Mouse (Mus musculus): Measurements from ENCODE around the gene Actg2.

The Actg2 gene

DNA sequence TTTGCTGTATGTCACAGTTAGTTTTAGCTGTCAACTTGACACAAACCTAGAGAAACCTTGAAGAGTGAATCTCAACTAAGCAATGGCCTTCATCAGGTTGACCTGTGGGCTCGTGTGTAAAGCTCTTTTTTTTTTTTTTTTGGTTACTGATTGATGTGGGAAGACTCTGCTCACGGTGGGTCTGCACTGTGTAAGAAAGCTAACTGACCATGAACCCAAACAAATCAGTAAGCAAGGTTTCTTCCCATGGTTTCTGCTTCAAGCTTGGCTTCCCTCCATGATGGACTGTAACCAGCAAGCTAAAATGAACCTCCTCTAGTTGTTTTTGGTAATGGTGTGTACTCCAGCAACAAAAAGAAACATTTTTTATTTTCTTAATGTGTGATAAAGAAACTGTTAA lies 56.9 kb downstream of the Actg2 start:
- DNase-seq (ENCODE audit: low spot score in 2 of 2): no peak

DNA sequence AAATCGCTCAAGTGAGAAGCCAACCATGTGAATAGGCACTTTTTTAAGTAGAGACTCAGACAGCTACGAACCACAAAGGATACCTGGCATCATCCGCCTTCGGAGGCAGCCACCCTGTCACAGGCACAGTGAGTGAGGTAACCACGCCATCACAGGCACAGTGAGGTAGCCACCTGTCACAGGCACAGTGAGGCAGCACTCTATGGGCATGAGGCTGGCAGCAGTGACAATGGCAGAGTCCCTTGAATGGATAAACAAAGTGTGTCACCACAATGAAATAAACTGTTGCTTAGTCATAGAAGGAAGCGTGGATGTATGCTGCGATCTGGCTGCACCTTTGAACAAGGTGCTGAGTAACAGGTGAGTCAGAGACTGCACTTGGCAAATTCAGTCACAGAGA lies 57.4 kb downstream of the Actg2 start:
- no peak for DNase-seq (ENCODE audit: low spot score in 2 of 2)

DNA sequence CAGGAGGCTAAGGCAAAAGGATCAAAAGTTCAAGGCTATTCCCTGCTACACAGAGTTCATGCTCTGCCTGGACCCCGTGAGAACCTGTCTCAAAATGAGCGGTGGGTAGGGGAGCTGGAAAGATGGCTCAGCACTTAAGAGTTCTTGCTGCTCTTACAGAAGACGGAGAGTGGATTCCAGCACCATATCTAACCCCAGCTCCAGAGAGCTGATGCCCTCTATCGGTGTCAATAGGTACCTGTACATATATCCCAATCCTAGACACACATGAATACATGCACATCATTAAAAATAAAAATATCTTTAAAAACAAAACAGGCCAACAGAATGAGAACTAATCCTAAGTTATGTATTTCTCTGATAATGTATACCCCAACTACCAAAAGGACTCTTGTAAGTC lies 57.8 kb downstream of the Actg2 start:
- no peak for DNase-seq (ENCODE audit: low spot score in 2 of 2)

DNA sequence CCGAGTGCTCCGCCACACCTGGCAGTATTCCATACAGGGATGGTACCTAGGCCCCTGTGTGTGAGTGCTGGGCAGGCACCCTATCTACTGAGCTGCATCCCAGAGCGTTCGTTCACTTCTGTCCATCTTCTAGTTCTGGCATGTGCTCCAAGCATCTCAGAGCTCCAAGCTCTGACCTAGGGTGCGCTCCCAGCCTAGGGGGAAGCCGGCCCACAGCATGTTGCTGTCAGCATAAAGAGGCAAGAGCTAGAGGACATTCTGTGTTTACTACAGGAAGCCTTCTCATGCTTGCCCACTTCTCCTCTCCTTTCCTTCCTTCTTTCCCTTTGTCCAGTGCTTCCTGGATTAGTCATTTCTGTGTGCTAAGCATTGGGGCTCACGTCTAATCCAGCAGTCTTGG lies 60.6 kb downstream of the Actg2 start:
- no peak for DNase-seq (ENCODE audit: low spot score in 2 of 2)

DNA sequence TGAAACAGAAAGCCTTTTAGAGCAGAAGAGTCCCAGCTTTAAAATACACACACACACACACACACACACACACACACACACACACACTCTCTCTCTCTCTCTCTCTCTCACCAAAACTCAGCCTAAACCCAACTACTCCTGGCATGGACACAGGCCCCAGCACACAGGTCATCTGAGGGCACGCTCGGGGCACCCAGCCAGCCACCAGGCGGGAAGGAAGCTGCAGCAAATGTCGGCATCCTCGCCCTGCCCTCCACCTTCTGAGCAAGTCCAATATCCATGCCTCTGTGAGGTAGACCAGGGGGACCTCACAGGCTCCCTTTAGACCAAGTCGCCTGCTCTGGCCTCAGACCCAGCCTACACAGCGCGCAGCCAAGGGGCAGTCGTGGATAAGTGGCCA lies 62.8 kb downstream of the Actg2 start:
- DNase-seq (ENCODE audit: low spot score in 2 of 2): no peak

DNA sequence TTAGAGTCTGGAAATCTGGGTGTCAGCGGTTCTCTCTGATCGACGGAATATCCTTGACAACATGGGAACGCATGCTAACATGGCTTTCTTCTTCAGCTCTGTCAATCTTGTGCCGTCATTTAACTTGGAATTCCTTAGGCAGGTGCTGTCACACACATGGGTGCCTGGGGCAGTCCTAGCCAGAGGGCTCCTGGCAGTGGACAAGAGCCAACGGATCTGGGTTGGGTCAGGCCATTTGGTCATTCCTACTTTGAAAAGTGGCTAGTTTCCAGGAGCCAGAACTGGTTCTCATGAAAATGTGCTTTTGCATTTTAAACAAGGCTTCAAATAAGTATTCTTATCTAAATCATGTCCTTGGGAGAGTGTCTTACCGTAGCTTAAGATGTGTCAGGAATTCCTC lies 64.3 kb downstream of the Actg2 start:
- DNase-seq (ENCODE audit: low spot score in 2 of 2): no peak

DNA sequence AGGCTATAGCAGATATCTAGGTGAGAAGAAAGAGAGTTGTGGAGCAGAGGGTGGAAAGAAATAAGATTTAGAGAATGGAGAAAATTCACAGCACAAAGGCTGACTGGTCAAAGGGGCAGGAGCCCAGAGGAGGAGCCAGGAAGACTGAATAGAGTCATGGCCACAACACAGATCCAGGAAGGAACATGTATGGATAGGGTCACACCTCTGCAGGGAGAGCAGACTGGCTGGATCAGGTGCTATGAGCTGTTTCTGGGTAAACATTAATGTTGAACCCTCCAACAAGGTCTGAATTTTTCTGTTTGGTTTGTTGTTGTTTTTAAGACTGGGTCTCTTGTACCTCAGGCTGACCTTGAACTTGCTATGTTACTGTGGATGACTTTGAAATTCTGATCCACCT lies 72.1 kb downstream of the Actg2 start:
- DNase-seq (ENCODE audit: low spot score in 2 of 2): no peak

Measured in cerebellum, postnatal 4 days (tissue).